Mouse (Mus musculus) bone marrow macrophage, adult 2 months (primary cell): ENCODE measurements at regions not wholly inside any gene's neighbourhood (a gene's known extent, or its start where the extent isn't known, plus 50 kb on each side); places are given as distances from the start of the nearest gene placed in this dataset.

Experiments
- H3K27ac ChIP-seq: 2 replicates; pipeline ENCODE4 v1.5.1; 2012; ENCODE audit warnings: low read depth, low read length; ENCODE audit not compliant: insufficient read depth
- H3K4me1 ChIP-seq: 2 replicates; pipeline ENCODE4 v1.6.1; 2012; ENCODE audit warnings: low read length; ENCODE audit not compliant: control insufficient read depth, insufficient read depth
- H3K4me3 ChIP-seq: 2 replicates; pipeline ENCODE4 v1.5.1; 2012; ENCODE audit warnings: mild to moderate bottlenecking, low read length, moderate library complexity; ENCODE audit not compliant: insufficient read depth
- CTCF ChIP-seq: IDR thresholded peaks from 2 replicates; pipeline ENCODE4 v1.5.1; 2012; ENCODE audit warnings: low read depth, mild to moderate bottlenecking, low read length, moderate library complexity
- POLR2A ChIP-seq: IDR thresholded peaks from 2 replicates; pipeline ENCODE4 v1.6.1; 2012; ENCODE audit warnings: mild to moderate bottlenecking, low read depth, low read length, borderline replicate concordance

DNA sequence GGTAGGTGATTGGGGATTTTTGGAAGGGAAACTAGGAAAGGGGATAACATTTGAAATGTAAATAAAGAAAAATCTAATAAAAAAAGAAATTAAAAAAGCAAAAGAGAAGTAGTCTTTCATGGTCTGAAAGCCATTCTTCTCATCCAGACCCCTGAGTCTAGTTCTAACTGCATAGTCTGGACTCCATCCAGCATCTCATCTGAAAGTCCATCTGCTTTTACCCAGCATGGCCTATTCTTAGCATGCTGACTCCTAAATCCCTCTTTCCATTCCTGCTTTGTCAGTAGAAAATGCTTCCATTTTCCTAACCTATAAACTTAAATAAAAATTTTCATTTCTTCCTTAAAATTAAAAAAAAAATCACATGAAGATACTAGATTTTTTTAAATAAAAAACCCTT lies 361.7 kb downstream of the Bmper start:
- no peak overlapping the region for H3K4me3 ChIP-seq
- no peak for TF ChIP-seq CTCF
- no peaks in the 10 kb centered on the region; the same call in 1 of the 2 replicates for H3K4me1 ChIP-seq
- H3K27ac ChIP-seq: no peak overlapping the region

DNA sequence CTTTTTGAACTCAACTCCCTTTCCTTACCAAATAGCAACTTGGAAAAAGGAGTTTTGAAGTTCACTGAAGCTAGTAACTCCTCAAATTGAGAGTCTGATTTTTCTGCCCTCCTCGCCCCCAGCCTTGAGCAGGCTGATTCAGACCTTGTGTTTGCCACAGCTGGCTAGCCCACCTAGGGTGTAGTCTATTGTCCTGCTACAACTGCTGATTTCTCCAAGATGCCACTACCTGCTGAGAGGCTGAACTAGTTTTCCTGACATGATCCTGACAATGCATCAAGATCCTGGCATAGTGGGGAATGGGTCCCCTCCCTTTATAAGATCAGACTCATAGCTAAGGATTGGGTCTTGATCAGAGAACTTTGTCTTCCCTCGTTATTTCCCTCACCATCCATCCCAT lies 366.1 kb downstream of the Bmper start:
- no peak overlapping the region for H3K27ac ChIP-seq
- H3K4me3 ChIP-seq: no peak overlapping the region
- no peaks in the 10 kb centered on the region for H3K4me1 ChIP-seq
- no peak for TF ChIP-seq POLR2A
- no peak for TF ChIP-seq CTCF

DNA sequence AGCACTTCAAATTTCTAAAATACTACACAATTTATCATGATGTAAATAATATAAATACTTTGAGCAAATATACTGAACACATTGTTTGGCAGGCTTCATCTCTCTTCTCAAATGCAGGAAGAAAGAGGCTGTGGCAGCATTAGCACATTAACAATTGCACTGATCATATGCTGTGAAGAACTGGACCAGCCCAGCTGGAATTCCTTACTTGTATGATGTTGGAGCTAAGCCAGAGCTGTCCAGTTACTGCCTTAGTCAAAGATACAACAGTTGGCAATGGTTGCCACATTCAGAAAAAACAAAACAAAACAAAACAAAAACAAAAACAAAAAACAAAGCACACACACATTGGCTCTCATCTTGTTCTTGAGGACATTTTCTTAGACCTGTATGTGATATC lies 369.0 kb downstream of the Bmper start:
- H3K4me1 ChIP-seq: peaks cover 5% of the 10 kb centered on the region
- H3K27ac ChIP-seq: no peak overlapping the region
- TF ChIP-seq CTCF: no peak
- no peak overlapping the region for H3K4me3 ChIP-seq

- Histone ChIP-seq H3K4me3 (no peak overlapping the region), H3K4me1 (no peaks in the 10 kb centered on the region; the same call in 1 of the 2 replicates), H3K27ac (no peak overlapping the region)
- no peak for TF ChIP-seq CTCF
- no peak for TF ChIP-seq POLR2A
Measured at GRCm38 (mm10) chr9:23600623-23601022, 377.7 kb downstream of the Bmper start.
